Mouse (Mus musculus): Measurements from ENCODE around the gene Galnt13.
"Not testable (repeated sequence)": the region's sequence is repeated elsewhere in the genome, so short reads cannot be mapped to it uniquely, and the experiment has no call there.

Gene Galnt13

GRCm38 (mm10) chr2:54435937-54436735 lies at the start of gene Galnt13:
Gene Galnt13 (plus strand): TSS chr2:54436317.
- DNase-seq (ENCODE audit: low spot score in 2 of 2): peak; percentile 66 to 76

- DNase-seq (ENCODE audit: low spot score in 2 of 2): no peak
These were observed 5.1 kb upstream of the Galnt13 start for GRCm38 (mm10) chr2:54431060-54431459.

GRCm38 (mm10) chr2:54435380-54435779 lies 737 bp upstream of the Galnt13 start:
- peak; percentile 14 to 20 for DNase-seq (ENCODE audit: low spot score in 2 of 2)

- peak; percentile 55 to 61 for DNase-seq (ENCODE audit: low spot score in 2 of 2)
These were observed 801 bp downstream of the Galnt13 start for GRCm38 (mm10) chr2:54436736-54437500.

GRCm38 (mm10) chr2:54437501-54437830 lies 1.3 kb downstream of the Galnt13 start:
- peak; percentile 39 to 45 for DNase-seq (ENCODE audit: low spot score in 2 of 2)

GRCm38 (mm10) chr2:54442734-54443500 lies 6.8 kb downstream of the Galnt13 start:
- no peak for DNase-seq (ENCODE audit: low spot score in 2 of 2)

GRCm38 (mm10) chr2:54483426-54483825 lies 47.3 kb downstream of the Galnt13 start:
- no peak for DNase-seq (ENCODE audit: low spot score in 2 of 2)

- no peak for DNase-seq (ENCODE audit: low spot score in 2 of 2)
These were observed 86.9 kb downstream of the Galnt13 start for GRCm38 (mm10) chr2:54522989-54523388.

GRCm38 (mm10) chr2:54527073-54527472 lies 91.0 kb downstream of the Galnt13 start:
- DNase-seq (ENCODE audit: low spot score in 2 of 2): no peak

- DNase-seq (ENCODE audit: low spot score in 2 of 2): no peak
These were observed 122.4 kb downstream of the Galnt13 start for GRCm38 (mm10) chr2:54558357-54559153.

- no peak for DNase-seq (ENCODE audit: low spot score in 2 of 2)
These were observed 129.0 kb downstream of the Galnt13 start for GRCm38 (mm10) chr2:54565068-54565467.

- DNase-seq (ENCODE audit: low spot score in 2 of 2): no peak
These were observed 131.1 kb downstream of the Galnt13 start for GRCm38 (mm10) chr2:54567186-54567585.

- peak; percentile 10 to 13 for DNase-seq (ENCODE audit: low spot score in 2 of 2)
These were observed 131.5 kb downstream of the Galnt13 start for GRCm38 (mm10) chr2:54567632-54568031.

- DNase-seq (ENCODE audit: low spot score in 2 of 2): not testable (repeated sequence)
These were observed 277.7 kb downstream of the Galnt13 start for GRCm38 (mm10) chr2:54713817-54714216.

- DNase-seq (ENCODE audit: low spot score in 2 of 2): no peak
These were observed 315.1 kb downstream of the Galnt13 start for GRCm38 (mm10) chr2:54751232-54751631.

- no peak for DNase-seq (ENCODE audit: low spot score in 2 of 2)
These were observed 323.7 kb downstream of the Galnt13 start for GRCm38 (mm10) chr2:54759781-54760180.

- DNase-seq (ENCODE audit: low spot score in 2 of 2): no peak
These were observed 342.7 kb downstream of the Galnt13 start for GRCm38 (mm10) chr2:54778790-54779273.

- DNase-seq (ENCODE audit: low spot score in 2 of 2): no peak
These were observed 377.6 kb downstream of the Galnt13 start for GRCm38 (mm10) chr2:54813670-54814256.

- DNase-seq (ENCODE audit: low spot score in 2 of 2): no peak
These were observed 405.1 kb downstream of the Galnt13 start for GRCm38 (mm10) chr2:54841245-54841644.

- DNase-seq (ENCODE audit: low spot score in 2 of 2): no peak
These were observed 470.4 kb downstream of the Galnt13 start for GRCm38 (mm10) chr2:54906282-54907060.

Measured in right cerebral cortex, adult 2 months (tissue).